Mouse (Mus musculus): ENCODE measurements around the gene Gm7137. TPM values are rescaled to one million over a fixed set of nuclear protein-coding genes. Genes with fewer than 3 reads are reported as not detected.
A peak's percentile ranks its signal among the peaks of the same experiment; 100 is the strongest.
"Not testable (repeated sequence)": the region's sequence is repeated elsewhere in the genome, so short reads cannot be mapped to it uniquely, and the experiment has no call there.

Gm7137 gene
- polyA plus RNA-seq, 1 experiment from 2014 or later, result not detected

DNA sequence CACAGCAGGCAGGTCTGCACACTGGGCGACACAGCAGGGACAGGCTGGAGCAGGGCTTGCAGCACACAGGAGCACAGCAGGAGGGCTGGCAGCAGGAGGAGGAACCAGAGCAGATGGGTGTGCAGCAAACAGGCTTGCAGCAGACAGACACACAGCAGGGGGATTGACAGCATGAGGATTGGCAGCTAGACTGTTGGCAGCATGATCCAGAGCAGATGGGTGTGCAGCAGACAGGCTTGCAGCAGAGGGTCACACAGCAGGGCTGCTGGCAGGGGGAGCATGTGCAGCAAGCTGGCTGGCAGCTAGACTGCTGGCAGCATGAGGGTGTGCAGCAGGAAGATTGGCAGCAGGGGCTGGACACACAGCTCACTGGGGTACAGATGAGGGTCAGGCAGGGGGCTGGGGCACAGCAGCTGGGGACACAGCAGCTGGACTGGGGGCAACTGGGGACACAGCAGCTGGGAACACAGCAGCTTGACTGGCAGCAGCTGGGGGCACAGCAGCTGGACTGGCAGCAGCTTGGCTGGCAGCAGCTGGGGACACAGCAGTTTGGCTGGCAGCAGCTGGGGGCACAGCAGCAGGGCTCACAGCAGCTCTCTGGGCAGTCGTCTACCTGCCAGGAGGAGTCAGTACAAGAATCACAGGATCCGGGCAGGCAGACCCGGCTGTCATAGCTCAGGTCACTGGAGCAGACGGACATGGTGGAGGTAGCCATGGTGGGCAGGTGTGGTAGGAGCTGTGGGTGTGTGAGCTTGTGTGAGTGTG lies 45.9 kb downstream of the Gm7137 start, which contains the start of gene Gm18596:
Gene Gm18596, minus strand, starts transcription at position 715 of the 765 bp plus-strand sequence.
- 47% methylated on average over 5 of the region's 5 CpGs for WGBS
- not testable (repeated sequence) for H3K9ac ChIP-seq (replicated peaks); ATAC-seq (replicated peaks); H3K9me3 ChIP-seq; H3K4me1 ChIP-seq; H3K4me2 ChIP-seq (replicated peaks); H3K36me3 ChIP-seq; H3K4me3 ChIP-seq; H3K27me3 ChIP-seq
- 0 out of 2 replicates have a peak within 1 kb of the TSS, but pooled peaks have one; percentile 15 for H3K27ac ChIP-seq (replicated peaks)

DNA sequence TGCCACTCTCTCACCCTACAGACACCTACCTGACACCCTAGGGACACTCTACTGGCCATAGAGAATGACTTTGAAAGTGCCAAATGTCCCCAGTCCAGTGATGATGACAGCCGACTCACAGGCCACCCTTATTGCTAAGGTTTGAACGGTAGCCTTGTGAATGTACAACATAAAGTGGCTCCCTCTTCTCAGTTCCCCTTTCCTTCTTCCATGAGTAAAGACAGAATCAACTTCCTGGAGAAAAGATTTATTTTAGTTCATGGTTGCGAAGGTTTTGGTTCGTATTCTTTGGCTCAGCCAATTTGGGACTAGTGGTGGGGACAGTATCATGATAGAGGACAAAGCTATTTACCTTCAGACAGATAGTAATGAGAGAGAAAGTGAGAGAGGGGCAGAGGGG lies 49.1 kb downstream of the Gm7137 start:
- no peak overlapping the region for H3K4me3 ChIP-seq
- no peak overlapping the region for H3K9ac ChIP-seq (replicated peaks)
- H3K27ac ChIP-seq (replicated peaks), result no peak overlapping the region
- no peak overlapping the region for H3K4me2 ChIP-seq (replicated peaks)
- H3K9me3 ChIP-seq, result no peaks in the 10 kb centered on the region; the same call in 1 of the 2 replicates
- no peaks in the 10 kb centered on the region for H3K27me3 ChIP-seq
- H3K36me3 ChIP-seq, result no peaks in the 10 kb centered on the region
- H3K4me1 ChIP-seq, result no peaks in the 10 kb centered on the region
- 94% methylated on average over 4 of the region's 4 CpGs for WGBS
- no peak for ATAC-seq (replicated peaks)

Other genes with a start within 250 kb of the Gm7137 start
- 67.5 and 71.0 TPM in 2 replicates for gene Pttg1ip, start 206.5 kb downstream of the Gm7137 start, polyA plus RNA-seq (2015; fragmentation: Nextera tagmentation; extraction: Ambion mirVana)
- gene Sumo3, start 182.1 kb downstream of the Gm7137 start, polyA plus RNA-seq (2015; fragmentation: Nextera tagmentation; extraction: Ambion mirVana), result 318 and 322 TPM in 2 replicates
- 4.2 and 8.6 TPM in 2 replicates for gene Gm49325, start 182.0 kb downstream of the Gm7137 start, polyA plus RNA-seq (2015; fragmentation: Nextera tagmentation; extraction: Ambion mirVana)
- gene Ube2g2, start 165.9 kb downstream of the Gm7137 start, polyA plus RNA-seq (2015; fragmentation: Nextera tagmentation; extraction: Ambion mirVana), result 108 and 117 TPM in 2 replicates
- 0.17 and 0.52 TPM in 2 replicates for gene Tspear, start 101.6 kb downstream of the Gm7137 start, polyA plus RNA-seq (2015; fragmentation: Nextera tagmentation; extraction: Ambion mirVana)
- gene Gm19402, start 97.4 kb downstream of the Gm7137 start, polyA plus RNA-seq (2015; fragmentation: Nextera tagmentation; extraction: Ambion mirVana), result not detected in 2 replicates
- gene Gm9508, start 91.0 kb downstream of the Gm7137 start, polyA plus RNA-seq (2015; fragmentation: Nextera tagmentation; extraction: Ambion mirVana), result not detected in 2 replicates
- gene Gm10272, start 81.6 kb downstream of the Gm7137 start, polyA plus RNA-seq (2015; fragmentation: Nextera tagmentation; extraction: Ambion mirVana), result not detected in 2 replicates
- gene Gm10024, start 76.7 kb downstream of the Gm7137 start, polyA plus RNA-seq (2015; fragmentation: Nextera tagmentation; extraction: Ambion mirVana), result not detected in 2 replicates
- gene Gm10142, start 72.4 kb downstream of the Gm7137 start, polyA plus RNA-seq (2015; fragmentation: Nextera tagmentation; extraction: Ambion mirVana), result not detected in 2 replicates
- gene Krtap12-1, start 67.6 kb downstream of the Gm7137 start, polyA plus RNA-seq (2015; fragmentation: Nextera tagmentation; extraction: Ambion mirVana), result not detected in 2 replicates
- gene Gm10100, start 61.7 kb downstream of the Gm7137 start, polyA plus RNA-seq (2015; fragmentation: Nextera tagmentation; extraction: Ambion mirVana), result not detected in 2 replicates
- gene Gm18596, start 45.6 kb downstream of the Gm7137 start, polyA plus RNA-seq (2015; fragmentation: Nextera tagmentation; extraction: Ambion mirVana), result not detected in 2 replicates
- gene Gm9736, start 36.8 kb downstream of the Gm7137 start, polyA plus RNA-seq (2015; fragmentation: Nextera tagmentation; extraction: Ambion mirVana), result not detected in 2 replicates
- gene Gm3233, start 28.5 kb downstream of the Gm7137 start, polyA plus RNA-seq (2015; fragmentation: Nextera tagmentation; extraction: Ambion mirVana), result not detected in 2 replicates
- not detected in 2 replicates for gene Gm3238, start 16.9 kb downstream of the Gm7137 start, polyA plus RNA-seq (2015; fragmentation: Nextera tagmentation; extraction: Ambion mirVana)
- gene Gm7138, start 11.3 kb downstream of the Gm7137 start, polyA plus RNA-seq (2015; fragmentation: Nextera tagmentation; extraction: Ambion mirVana), result not detected in 2 replicates
- not detected in 2 replicates for gene Gm3250, start 5.7 kb downstream of the Gm7137 start, polyA plus RNA-seq (2015; fragmentation: Nextera tagmentation; extraction: Ambion mirVana)
- gene Gm9639, start 6.9 kb upstream of the Gm7137 start, polyA plus RNA-seq (2015; fragmentation: Nextera tagmentation; extraction: Ambion mirVana), result not detected in 2 replicates
- not detected in 2 replicates for gene Gm19668, start 10.9 kb upstream of the Gm7137 start, polyA plus RNA-seq (2015; fragmentation: Nextera tagmentation; extraction: Ambion mirVana)
- not detected in 2 replicates for gene Gm9507, start 23.6 kb upstream of the Gm7137 start, polyA plus RNA-seq (2015; fragmentation: Nextera tagmentation; extraction: Ambion mirVana)
- gene Gm2696, start 26.5 kb upstream of the Gm7137 start, polyA plus RNA-seq (2015; fragmentation: Nextera tagmentation; extraction: Ambion mirVana), result not detected in 2 replicates
- not detected in 2 replicates for gene Krtap10-4, start 38.9 kb upstream of the Gm7137 start, polyA plus RNA-seq (2015; fragmentation: Nextera tagmentation; extraction: Ambion mirVana)
- gene Krtap10-10, start 47.7 kb upstream of the Gm7137 start, polyA plus RNA-seq (2015; fragmentation: Nextera tagmentation; extraction: Ambion mirVana), result not detected in 2 replicates
- gene Gm36176, start 58.6 kb upstream of the Gm7137 start, polyA plus RNA-seq (2015; fragmentation: Nextera tagmentation; extraction: Ambion mirVana), result not detected in 2 replicates
- not detected in 2 replicates for gene Gm10318, start 64.7 kb upstream of the Gm7137 start, polyA plus RNA-seq (2015; fragmentation: Nextera tagmentation; extraction: Ambion mirVana)
- not detected in 2 replicates for gene Gm3285, start 73.8 kb upstream of the Gm7137 start, polyA plus RNA-seq (2015; fragmentation: Nextera tagmentation; extraction: Ambion mirVana)
- gene Lrrc3, start 114.3 kb upstream of the Gm7137 start, polyA plus RNA-seq (2015; fragmentation: Nextera tagmentation; extraction: Ambion mirVana), result 11.1 and 11.3 TPM in 2 replicates
- 2.6 and 2.8 TPM in 2 replicates for gene Trpm2, start 182.4 kb upstream of the Gm7137 start, polyA plus RNA-seq (2015; fragmentation: Nextera tagmentation; extraction: Ambion mirVana)
- 35.0 and 37.1 TPM in 2 replicates for gene 1810043G02Rik, start 190.3 kb upstream of the Gm7137 start, polyA plus RNA-seq (2015; fragmentation: Nextera tagmentation; extraction: Ambion mirVana)
- 105 and 107 TPM in 2 replicates for gene Pfkl, start 221.9 kb upstream of the Gm7137 start, polyA plus RNA-seq (2015; fragmentation: Nextera tagmentation; extraction: Ambion mirVana)